Mouse (Mus musculus): ENCODE results near the gene Lrig1. TPM values are rescaled to one million over a fixed set of nuclear protein-coding genes. Genes with fewer than 3 reads are reported as not detected.

Lrig1 gene
- total and polyA plus RNA-seq, 3 experiments = 0.58 to 0.75 TPM; not detected in 1

DNA sequence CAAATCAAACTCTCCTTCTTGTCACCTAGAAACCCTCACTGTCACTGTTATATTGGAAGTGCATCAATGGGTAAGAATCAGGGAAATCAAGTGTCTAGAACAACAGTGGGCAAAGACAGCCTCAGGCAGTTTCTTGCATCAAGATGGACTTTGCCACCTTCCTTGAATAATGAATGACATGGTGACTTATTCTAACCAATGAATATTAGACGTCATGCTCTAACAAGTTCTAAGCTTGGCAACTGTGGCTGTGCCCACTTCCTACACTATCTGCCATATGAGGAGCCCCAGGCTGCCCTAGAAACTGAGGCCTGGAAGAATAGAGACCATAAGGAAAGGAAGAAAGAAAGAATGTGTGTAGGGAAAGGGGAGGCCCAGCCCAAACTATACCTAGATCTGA is 9.2 kb upstream of the Lrig1 start:
- Histone ChIP-seq H3K79me2 (ENCODE audit: control insufficient read depth, insufficient read depth, low read length, poor library complexity) (no peaks in the 10 kb centered on the region), H3K27me3 (ENCODE audit: control insufficient read depth in 1 of 2, insufficient read depth in 2 of 2, low read length in 2 of 2) (no peaks in the 10 kb centered on the region), H3K9me3 (replicated peaks; ENCODE audit: insufficient read depth, low read length) (no peaks in the 10 kb centered on the region), H3K36me3 (ENCODE audit: control insufficient read depth in 1 of 2, insufficient read depth in 2 of 2, low read length in 2 of 2) (no peaks in the 10 kb centered on the region), H3K4me3 (ENCODE audit: control insufficient read depth in 1 of 2, insufficient read depth in 1 of 2, low read depth in 2 of 2, low read length in 2 of 2) (no peak overlapping the region), H3K4me1 (ENCODE audit: control insufficient read depth in 1 of 2, insufficient read depth in 2 of 2, low read length in 2 of 2) (no peaks in the 10 kb centered on the region), H3K9ac (ENCODE audit: control insufficient read depth, low read depth, low read length, poor library complexity, severe bottlenecking) (no peak overlapping the region), H3K27ac (ENCODE audit: control insufficient read depth, low read depth, low read length) (no peak overlapping the region)
- no peak for TF ChIP-seq KAT2A (conservative IDR thresholded peaks at IDR 0.05; ENCODE audit: low read depth, low read length)
- TF ChIP-seq GABPA (IDR thresholded peaks at IDR 0.05; ENCODE audit: low read depth, low read length) = no peak
- TF ChIP-seq TCF12 (IDR thresholded peaks at IDR 0.05; ENCODE audit: low read depth, low read length) = no peak
- TF ChIP-seq MAX (IDR thresholded peaks at IDR 0.05; ENCODE audit: low read length) = no peak
- TF ChIP-seq BHLHE40 (IDR thresholded peaks at IDR 0.05; ENCODE audit: borderline replicate concordance, low read depth, low read length) = no peak
- no peak for TF ChIP-seq POLR2AphosphoS2 (IDR thresholded peaks at IDR 0.05; ENCODE audit: low read length)
- TF ChIP-seq E2F4 (IDR thresholded peaks at IDR 0.05; ENCODE audit: borderline replicate concordance, low read depth, low read length) = no peak
- TF ChIP-seq RCOR1 (IDR thresholded peaks at IDR 0.05; ENCODE audit: low read depth, low read length) = no peak
- TF ChIP-seq MAFK (IDR thresholded peaks at IDR 0.05; ENCODE audit: borderline replicate concordance, low read depth, low read length) = no peak
- TF ChIP-seq GATA1 (IDR thresholded peaks at IDR 0.05; ENCODE audit: low read depth, low read length) = no peak
- no peak for TF ChIP-seq CHD1 (IDR thresholded peaks at IDR 0.05; ENCODE audit: low read depth, low read length)
- no peak for TF ChIP-seq ELF1 (IDR thresholded peaks at IDR 0.05; ENCODE audit: low read depth, low read length)
- TF ChIP-seq RAD21 (IDR thresholded peaks at IDR 0.05; ENCODE audit: low read depth, low read length) = no peak
- TF ChIP-seq TAL1 (IDR thresholded peaks at IDR 0.05; ENCODE audit: low read length) = no peak
- no peak for TF ChIP-seq POLR2A (IDR thresholded peaks at IDR 0.05; ENCODE audit: control insufficient read depth in 1 of 2, insufficient read depth in 1 of 2, low read depth in 1 of 2, low read length in 2 of 2, poor library complexity in 1 of 2)
- TF ChIP-seq MYC (IDR thresholded peaks at IDR 0.05; ENCODE audit: low read depth, low read length) = no peak
- no peak for TF ChIP-seq EP300 (IDR thresholded peaks at IDR 0.05; ENCODE audit: low read depth in 1 of 2, low read length in 2 of 2)
- TF ChIP-seq UBTF (IDR thresholded peaks at IDR 0.05; ENCODE audit: borderline replicate concordance, insufficient read depth, low read depth, low read length) = no peak
- TF ChIP-seq MAZ (IDR thresholded peaks at IDR 0.05; ENCODE audit: low read depth, low read length) = no peak
- no peak for TF ChIP-seq SIN3A (IDR thresholded peaks at IDR 0.05; ENCODE audit: low read length)
- no peak for DNase-seq (ENCODE audit: low read depth, low spot score)

DNA sequence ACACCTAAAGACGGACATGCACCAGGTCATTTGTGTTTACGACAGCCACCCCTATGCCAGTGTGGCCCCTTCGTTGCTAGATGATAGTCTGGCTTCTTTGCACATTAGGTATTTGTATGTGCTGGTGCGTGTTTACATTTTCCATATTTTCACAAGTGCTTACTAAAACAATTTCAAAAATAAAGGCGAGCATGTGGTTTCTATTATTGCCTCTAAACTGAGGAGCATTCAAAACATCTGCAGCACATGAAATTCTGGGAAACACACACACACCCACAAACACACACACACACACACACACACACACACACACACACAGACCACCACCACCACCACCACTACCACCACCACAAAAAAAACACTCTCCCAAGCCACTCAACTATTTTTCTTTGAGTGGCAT is 7.3 kb upstream of the Lrig1 start:
- TF ChIP-seq NRF1 (IDR thresholded peaks at IDR 0.05; ENCODE audit: insufficient read depth, low read depth, low read length, poor library complexity, severe bottlenecking) (no peak), SIN3A (IDR thresholded peaks at IDR 0.05; ENCODE audit: low read length) (no peak), NELFE (IDR thresholded peaks at IDR 0.05; ENCODE audit: low read depth, low read length) (no peak), E2F4 (IDR thresholded peaks at IDR 0.05; ENCODE audit: borderline replicate concordance, low read depth, low read length) (no peak)
- Histone ChIP-seq H3K9ac (ENCODE audit: control insufficient read depth, low read depth, low read length, poor library complexity, severe bottlenecking) (no peak overlapping the region), H3K27me3 (ENCODE audit: control insufficient read depth in 1 of 2, insufficient read depth in 2 of 2, low read length in 2 of 2) (no peaks in the 10 kb centered on the region), H3K4me3 (ENCODE audit: control insufficient read depth in 1 of 2, insufficient read depth in 1 of 2, low read depth in 2 of 2, low read length in 2 of 2) (no peak overlapping the region), H3K36me3 (ENCODE audit: control insufficient read depth in 1 of 2, insufficient read depth in 2 of 2, low read length in 2 of 2) (no peaks in the 10 kb centered on the region), H3K4me1 (ENCODE audit: control insufficient read depth in 1 of 2, insufficient read depth in 2 of 2, low read length in 2 of 2) (no peaks in the 10 kb centered on the region), H3K27ac (ENCODE audit: control insufficient read depth, low read depth, low read length) (no peak overlapping the region), H3K9me3 (replicated peaks; ENCODE audit: insufficient read depth, low read length) (no peaks in the 10 kb centered on the region), H3K79me2 (ENCODE audit: control insufficient read depth, insufficient read depth, low read length, poor library complexity) (no peaks in the 10 kb centered on the region)
- DNase-seq (ENCODE audit: low read depth, low spot score) = no peak
